Mouse (Mus musculus): ENCODE results near the gene Usp38.

DNA sequence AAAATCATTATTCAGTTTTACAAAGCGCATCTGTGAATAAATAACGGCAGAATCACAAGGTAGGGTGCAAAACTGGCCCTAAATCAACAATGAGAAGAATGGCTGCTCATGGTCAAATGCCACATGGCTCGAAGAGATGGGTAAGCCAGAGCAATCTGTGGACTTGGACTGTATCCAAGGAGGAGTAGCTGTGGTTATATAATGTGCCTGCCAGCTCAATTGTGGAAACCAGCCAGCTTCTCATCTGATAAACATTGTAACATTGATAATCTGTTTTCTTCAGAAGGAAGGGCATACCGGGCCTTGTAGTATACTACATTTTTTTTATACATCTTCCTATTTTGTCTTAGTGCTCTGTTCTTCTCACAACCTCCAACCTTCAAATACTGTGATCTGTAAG lies 31.9 kb downstream of the Usp38 start:
- no peak for TF ChIP-seq CTCF (conservative IDR thresholded peaks at IDR 0.05; ENCODE audit: insufficient read depth, insufficient read length, low read depth, low read length)
- no peak for TF ChIP-seq POLR2A (IDR thresholded peaks at IDR 0.05; ENCODE audit: low read depth, low read length)
